Mouse (Mus musculus): ENCODE data around the gene Kirrel3. TPM values are rescaled to one million over a fixed set of nuclear protein-coding genes. Genes with fewer than 3 reads are reported as not detected.

Kirrel3 gene
- polyA plus RNA-seq, 1 experiment, result not detected

DNA sequence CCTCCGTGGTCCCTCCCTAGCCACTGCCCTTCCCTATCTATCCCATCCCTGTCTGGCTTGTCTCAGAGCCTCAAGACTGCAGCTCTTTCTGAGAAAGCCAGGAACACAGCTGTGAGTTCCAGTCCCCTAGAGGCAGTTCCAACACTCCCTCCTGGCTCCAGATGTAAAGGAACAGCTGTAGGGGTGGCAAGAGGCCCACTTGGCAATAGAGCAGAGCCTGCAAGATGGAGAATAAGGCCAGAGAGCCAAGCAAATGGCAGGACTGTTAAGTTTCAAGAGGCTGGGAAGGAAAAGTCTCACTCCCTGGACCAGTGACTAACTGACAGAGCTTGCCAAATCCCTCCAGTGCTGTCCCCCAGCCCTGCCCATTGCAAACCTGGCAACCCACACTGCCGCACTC, 560.1 kb downstream of the Kirrel3 start:
- TF ChIP-seq GATA1 (IDR thresholded peaks at IDR 0.05; ENCODE audit: low read length), result no peak

DNA sequence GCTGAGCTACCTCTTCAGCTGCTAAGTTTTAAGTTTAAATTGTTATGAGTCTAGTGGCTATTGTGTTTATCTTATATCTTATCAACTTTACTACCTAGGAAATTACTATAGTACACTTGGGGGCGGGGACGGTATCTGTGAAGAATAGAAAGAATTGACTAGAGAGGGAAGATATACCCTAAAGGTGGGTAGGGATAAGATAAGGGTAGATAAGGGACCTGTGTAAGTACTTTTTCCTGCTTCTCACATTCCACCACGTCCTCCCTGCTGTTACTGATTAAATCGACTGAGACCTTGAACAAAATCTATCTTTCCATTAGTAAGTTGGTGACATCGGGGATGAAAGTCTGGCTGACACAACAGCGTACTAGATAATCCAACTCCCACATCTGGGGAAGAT, 562.8 kb downstream of the Kirrel3 start:
- TF ChIP-seq GATA1 (IDR thresholded peaks at IDR 0.05; ENCODE audit: low read length), result no peak

DNA sequence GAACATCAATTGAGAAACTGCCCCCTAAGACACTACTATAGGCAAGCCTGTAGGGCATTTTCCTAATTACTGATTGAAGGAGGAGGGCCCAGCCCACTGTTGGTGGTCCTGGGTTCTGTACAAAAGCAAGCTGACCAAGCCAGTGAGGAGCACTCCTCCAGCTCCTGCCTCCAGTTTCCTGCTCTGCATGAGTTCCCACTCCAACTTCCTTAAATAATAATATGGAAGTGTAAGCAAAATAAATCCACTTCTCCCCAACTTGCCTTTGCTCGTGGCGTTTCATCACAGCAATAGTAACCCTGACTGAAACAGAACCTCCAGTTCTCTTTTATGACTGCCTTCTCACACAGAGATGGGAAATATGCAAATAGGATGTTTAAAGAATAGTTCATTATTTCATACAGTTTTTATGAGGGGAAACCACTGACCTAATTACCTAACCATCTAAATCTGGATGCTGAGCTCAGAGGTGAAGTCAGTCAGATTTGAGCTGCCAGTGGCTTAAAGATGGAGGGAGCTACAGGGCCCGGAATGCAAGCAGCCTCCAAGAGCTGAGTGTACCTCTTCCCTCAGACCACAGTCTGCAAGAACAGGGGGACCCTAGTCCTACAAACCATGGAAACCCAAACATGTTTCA, 564.3 kb downstream of the Kirrel3 start:
- no peak for TF ChIP-seq GATA1 (IDR thresholded peaks at IDR 0.05; ENCODE audit: low read length)

DNA sequence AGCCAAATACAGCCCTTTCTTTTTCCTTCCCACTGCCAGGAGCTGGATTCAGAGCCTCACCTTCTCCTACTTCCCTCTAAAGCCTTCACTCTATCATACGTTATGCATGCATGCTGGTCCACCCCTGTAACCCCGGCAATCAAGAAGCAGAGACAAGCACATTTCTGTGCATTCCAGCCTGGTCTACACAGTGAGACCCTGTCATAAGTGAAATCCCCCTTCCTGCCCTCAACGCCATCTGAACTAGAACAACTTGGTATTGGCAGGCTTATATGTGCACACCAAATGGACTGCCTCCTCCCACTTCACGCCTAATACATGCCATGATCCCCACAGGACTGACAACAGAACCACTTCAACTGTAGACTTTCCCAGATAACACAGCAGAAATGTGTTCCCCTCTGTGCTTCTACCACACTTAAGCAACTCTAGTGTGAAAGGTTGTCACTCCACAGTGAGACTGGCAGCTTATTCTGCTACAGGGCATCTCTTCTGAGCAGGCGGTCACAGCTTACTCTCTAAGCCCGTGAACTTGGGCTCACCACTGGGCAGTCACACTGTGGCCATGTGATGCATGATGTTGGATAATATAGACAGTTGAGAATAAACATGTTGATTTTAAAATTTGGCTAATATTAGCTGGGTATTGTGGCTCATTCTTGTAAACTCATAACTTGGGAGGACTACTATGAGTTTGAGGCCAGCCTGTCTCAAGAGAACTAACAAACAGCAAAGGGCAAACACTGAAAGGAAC, 565.2 kb downstream of the Kirrel3 start:
- no peak for TF ChIP-seq GATA1 (IDR thresholded peaks at IDR 0.05; ENCODE audit: low read length)

- no peak for TF ChIP-seq GATA1 (IDR thresholded peaks at IDR 0.05; ENCODE audit: low read length)
Observed at GRCm38 (mm10) chr9:35051666-35052065, 566.0 kb downstream of the Kirrel3 start.

DNA sequence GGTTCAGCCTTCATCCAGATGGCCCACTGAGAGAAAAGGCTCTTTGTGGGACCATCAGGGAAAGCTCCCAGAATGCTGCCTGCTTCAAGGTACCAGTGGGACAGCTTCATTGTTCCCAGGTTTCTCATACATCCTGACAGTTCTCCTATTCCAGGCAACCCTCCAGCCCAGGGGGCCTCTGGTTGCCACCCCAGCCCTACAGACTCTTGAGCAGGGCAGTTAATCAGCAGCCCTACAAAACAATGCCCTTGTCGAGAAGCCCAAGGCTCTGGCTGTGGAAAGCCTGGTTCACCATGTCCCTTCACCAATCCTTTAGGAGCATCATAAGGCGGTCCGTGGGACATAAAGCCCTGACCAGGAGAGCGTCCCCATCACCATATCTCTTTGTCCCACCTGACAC, 567.0 kb downstream of the Kirrel3 start:
- no peak for TF ChIP-seq GATA1 (IDR thresholded peaks at IDR 0.05; ENCODE audit: low read length)

- TF ChIP-seq GATA1 (IDR thresholded peaks at IDR 0.05; ENCODE audit: low read length), result no peak
Observed at GRCm38 (mm10) chr9:35053081-35053480, 567.4 kb downstream of the Kirrel3 start.

DNA sequence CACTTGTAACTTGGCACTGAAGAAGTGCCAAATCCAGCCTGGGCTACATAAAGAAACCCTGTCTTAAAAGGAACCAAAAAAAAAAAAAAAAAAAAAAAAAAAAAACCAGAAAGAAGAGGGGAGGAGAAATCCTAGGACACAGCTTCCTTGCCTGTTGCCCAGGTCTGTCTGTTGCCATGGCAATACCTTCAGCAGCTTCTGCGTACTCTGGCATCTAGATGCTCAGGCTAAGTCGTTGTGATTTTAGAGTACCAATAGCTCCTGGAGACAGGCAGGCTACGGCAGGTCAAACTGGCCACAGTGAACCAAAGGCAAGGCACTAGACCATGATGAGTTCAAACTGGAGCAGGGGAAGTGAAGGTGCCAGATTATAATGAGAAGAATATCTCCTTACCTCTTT, 568.0 kb downstream of the Kirrel3 start:
- no peak for TF ChIP-seq GATA1 (IDR thresholded peaks at IDR 0.05; ENCODE audit: low read length)

DNA sequence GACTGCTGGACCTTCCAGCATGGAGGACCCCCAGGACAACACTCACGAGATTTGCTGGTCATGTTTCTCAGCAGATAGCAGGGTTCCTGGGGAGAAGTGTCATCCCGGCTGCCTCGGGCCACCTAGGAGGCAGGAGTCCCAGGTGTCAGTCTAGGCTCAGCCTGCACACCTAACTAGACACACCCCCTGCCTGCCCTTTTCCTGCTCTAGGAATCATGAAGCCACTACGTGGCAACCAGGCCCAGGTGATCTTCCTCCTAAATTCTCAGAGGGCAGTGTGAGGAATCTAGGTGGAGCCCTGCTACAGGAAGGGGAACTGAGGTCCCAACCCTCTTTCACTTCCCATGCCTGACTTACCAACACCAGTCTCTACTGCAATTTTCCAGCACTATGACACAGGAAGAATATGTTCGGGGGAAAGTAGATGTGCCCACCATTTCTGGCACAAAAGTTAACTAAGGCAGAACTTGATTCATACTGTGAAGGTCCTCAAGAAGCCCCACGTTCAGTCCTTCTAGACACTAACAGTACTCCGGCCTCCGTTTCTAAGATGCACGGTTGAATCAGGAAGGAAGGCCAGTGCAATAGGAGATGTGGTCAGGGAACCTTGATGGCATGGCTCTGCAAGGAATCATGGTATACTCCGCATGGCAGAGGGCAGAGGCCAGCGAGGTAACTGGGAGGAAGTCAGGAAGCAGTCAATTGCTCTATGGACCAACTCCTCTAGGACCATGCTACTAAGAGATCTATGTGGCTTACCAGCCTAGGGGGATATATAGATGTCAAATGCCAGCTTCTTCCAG, 570.0 kb downstream of the Kirrel3 start:
- no peak for TF ChIP-seq GATA1 (IDR thresholded peaks at IDR 0.05; ENCODE audit: low read length)

- TF ChIP-seq GATA1 (IDR thresholded peaks at IDR 0.05; ENCODE audit: low read length), result no peak
Observed at GRCm38 (mm10) chr9:35056611-35057010, 570.9 kb downstream of the Kirrel3 start.

GRCm38 (mm10) chr9:35057631-35058030, 571.9 kb downstream of the Kirrel3 start:
- no peak for TF ChIP-seq GATA1 (IDR thresholded peaks at IDR 0.05; ENCODE audit: low read length)

DNA sequence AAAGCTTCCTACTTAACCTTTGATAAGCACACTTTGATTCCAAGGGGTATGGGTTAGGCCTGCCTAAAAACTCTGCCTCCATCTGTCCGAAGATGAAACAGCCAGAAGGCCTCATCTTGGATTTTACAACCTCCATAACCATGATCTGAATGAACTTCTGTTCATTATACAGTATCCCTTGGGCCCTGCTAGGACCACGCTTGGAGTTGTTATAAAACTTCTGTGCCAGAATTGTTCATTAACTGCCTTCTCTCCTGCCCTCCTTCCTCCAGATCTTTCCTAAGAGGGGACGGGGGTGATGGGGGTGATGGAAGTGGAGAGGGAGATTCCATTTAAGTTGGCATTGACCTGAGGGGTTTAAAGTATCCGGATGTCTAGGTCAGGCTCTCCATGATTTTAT, 572.5 kb downstream of the Kirrel3 start:
- TF ChIP-seq GATA1 (IDR thresholded peaks at IDR 0.05; ENCODE audit: low read length), result no peak

DNA sequence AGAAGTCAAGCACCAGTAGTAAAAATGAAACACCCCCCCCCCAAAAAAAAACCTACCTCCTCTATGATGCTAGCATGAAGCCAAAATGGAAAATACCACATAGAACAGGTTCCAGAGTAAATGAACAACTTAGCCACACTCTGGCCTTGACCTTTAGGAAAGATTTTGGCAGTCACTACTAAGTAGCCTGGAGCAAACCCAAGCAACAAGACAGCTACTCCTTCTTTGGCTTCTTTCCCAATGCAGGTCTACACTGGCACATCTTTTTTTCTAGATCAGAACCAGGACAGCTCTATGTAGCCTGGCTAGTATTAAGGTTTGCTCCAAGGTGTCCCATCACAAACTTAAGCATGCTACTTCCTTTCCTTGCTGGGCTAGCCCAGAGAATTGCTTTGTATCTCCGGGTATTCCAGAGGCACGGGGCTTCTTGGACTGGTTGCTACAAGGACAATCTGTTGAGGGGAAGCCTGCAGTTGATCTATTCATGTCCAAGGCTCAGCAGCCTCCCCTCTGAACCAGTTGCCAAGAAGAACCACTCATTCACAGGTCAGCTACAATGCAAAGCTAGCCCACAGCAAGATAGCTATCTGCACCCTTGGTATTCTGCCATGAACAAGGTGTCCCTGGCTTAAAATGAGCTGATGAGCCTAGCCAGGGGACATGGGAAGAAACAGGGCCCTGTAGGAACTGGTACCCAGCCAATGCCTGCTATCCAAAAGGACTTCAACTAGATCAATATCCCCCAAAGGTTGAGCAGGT, 573.1 kb downstream of the Kirrel3 start:
- no peak for TF ChIP-seq GATA1 (IDR thresholded peaks at IDR 0.05; ENCODE audit: low read length)

- TF ChIP-seq GATA1 (IDR thresholded peaks at IDR 0.05; ENCODE audit: low read length), result no peak
Observed at GRCm38 (mm10) chr9:35059881-35060280, 574.2 kb downstream of the Kirrel3 start.

DNA sequence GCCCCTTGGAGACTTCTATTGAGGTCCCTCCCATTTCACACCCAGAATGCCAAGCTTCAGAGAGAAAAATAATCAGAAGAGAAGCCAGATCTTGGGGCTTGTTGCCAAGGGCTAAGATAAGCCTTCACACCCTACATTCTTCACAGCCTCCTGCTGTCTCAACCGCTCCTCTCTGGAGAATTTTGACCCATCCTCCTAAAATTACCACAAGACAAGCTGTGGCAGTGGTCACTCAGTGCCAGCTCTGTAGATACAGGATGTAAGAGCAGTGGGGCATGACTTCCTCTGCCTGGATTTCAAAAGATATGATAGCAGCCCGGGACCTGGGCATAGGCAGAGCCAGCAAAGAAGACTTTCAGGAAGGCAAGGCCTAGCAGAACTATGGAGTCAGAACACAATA, 575.8 kb downstream of the Kirrel3 start:
- no peak for TF ChIP-seq GATA1 (IDR thresholded peaks at IDR 0.05; ENCODE audit: low read length)
